Mouse (Mus musculus) ovary, postnatal 36 days (tissue): Measurements from ENCODE around the gene Acbd4.
A peak's percentile ranks its signal among the peaks of the same experiment; 100 is the strongest.

ENCODE experiments used
- DNase-seq: peaks from one replicate; pipeline ENCODE4 v3.0.0; 2022; ENCODE audit warnings: low spot score, mixed read lengths

Gene Acbd4

DNA sequence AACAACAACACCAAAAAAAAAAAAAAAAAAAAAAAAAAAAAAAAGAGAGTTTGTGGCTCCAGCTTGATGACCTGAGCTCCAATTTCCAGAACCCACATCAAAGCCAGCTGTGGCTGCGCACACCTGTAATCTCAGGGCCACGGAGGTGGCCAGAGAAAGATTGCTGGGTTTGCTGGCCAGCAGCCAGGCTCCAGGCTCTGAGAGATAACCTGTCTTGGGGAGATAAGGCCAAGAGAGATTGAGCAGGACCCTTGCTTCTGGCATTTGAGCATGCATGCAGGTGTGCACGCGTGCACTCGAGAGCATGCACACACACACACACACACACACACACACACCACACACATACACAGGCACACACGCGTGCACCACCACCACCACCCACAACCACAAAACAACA is 8.2 kb upstream of the Acbd4 start:
- no peak for DNase-seq

DNA sequence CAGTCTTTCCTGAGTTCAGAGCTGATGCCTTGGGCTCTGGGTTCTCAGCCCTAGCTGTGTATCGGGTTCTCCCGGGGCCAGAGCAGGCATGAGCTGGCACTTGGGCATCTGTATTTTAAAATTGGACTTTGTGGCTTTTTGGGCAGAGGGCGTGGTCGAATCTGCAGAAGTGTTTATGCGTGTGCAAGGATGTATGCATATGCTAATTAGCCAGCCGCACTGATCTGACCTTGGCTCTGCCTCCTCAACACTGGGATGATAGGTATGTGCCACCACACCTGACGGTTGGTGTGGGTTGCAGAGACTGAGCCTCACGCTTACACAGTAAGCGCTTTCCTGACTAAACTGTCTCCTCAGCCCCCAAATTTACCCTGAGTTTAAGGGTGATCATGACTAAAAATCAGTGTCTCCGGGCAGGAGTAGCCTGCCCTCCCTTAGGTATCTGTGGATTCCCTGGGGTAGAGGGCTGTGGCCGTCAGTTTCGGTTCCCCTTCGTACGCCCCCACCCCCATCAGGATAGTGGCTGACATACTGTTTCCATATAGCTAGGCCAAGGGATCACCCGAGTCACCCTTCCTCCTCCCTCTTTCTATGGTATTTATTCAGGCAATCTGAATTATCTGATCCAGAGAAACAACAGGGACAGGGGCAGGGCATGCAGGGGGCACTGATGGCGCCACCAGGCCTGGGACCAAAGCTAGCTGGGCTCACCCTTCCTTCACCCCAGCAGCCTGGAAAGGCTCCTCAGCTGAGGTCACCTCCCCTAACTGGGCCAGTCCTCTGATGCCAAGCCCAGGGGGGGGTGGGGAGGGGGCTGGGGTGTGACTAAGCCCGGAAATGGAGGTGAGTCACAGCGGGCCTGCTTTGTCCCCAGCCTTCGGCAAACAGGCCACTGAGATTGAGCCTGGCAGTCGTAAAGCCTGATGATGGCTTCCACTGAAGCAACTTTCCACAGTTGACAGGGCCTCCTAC is 7.3 kb upstream of the Acbd4 start:
- DNase-seq = no peak

DNA sequence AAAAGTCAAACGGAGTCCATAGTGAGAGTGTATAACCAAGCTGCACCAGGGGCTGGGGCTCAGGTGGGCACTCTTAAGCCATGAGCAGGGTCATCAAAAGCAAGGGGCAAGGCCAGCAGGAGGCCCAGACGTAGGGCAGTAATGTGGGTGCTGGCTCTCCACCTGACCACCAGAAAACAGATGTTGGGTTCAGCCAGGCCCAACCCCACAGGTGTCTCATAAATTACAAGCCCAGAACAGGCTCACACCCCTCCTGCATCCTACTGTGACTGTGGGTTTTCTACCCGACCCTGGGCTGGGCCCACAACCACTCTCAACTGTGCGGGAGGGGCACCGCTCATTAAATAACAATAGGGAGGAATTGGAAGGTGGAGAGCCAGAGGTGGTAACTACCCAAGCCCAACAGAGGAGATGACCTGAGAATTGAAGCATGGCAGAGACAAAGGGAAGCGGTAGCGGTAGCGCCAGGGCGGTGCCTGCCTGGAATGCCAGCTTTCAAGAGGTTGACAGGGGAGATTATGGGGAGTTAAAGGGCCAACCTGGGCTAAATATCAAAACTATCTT is 6.3 kb upstream of the Acbd4 start:
- no peak for DNase-seq

DNA sequence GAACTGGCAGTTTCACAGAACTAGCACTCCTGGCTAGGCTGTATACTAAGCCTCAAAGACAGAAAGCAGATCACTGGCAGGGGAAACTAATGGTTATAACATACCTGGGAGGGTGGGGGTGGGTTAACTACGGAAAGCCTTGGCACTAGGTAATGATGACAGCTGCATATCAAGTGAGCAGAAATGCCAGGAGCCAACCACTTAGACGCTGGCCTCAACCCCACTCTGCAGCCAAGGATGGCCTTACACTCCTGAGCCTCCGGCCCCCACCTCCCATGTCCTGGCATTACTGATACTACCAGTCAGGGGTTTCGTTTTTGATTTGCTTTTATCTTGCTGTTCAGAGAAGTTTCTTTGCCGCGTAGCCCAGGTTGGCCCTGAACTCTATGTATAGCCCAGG is 5.7 kb upstream of the Acbd4 start:
- no peak for DNase-seq

DNA sequence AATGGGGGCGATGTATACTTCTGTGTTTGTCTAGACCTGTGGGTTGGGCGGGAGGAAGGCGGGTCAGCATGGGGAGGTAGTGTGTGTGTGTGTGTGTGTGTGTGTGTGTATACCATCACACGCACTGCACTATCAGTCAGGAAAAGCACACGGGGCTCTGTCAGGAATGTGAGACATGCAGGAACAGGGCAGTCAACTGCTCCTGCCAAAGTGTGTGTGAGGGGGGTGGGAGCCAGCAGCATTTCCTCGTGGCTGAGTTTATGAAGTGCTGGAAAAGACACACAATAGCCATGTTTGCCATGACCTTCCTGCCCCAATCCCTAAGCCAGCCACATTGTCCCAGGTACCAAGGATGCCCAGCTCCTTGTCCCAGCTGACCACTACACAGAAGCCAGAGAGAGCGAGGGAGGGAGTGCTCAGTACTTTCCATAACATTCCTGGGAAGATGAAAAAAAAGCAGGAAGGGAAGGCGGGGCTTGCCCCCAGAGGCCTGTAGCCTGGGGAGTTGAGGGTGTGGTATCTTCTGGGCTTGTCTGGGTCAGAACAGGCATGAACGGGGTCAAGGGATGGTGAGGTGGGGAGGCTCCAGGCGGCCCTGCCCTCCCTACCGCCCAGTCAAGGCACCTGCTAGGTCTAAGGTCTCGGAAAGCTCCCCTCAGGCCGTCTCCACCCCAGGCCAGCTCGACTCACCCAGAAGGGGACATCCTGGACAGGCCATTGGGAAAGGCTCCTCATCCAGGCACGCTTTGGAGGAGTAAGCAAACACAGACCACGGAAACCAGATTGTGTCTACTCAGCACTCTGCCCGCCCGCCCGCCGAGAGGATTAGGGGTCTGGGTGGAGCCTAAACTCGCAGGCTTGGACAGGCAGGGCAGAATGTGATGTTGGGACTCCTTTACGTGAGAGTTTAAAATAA is 4.2 kb upstream of the Acbd4 start:
- DNase-seq = no peak

DNA sequence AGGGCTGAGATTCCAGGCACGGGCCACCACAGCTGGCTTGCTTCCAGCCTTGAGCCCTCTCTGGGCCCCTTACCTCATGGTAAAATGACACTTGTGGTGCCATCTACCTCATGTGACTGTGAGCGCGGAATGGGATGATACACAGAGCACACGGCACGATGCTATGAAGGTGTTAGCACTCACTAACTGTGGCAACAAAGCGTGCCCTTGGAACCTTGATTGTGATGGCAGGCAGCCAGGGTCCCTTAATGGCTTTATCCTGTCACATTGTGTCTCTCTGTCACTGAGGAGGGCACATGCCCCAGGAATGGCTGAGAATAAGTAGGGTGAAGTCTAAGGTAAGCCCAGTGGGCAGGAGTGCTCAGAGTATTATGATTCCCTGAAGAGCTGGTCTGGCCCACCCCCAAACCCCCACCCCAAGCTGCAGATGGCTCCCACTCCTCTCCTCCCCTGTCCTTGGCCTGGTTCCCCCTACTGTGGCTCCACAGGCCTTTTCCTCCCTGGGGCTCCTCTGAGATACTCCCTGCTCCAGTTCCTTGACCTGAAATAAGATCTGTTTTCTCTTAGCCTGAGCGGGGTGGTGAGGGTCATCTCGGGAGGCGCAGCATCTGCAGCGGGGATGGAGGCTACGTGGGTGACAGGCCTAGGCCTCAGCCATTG is 2.8 kb upstream of the Acbd4 start:
- DNase-seq = no peak

DNA sequence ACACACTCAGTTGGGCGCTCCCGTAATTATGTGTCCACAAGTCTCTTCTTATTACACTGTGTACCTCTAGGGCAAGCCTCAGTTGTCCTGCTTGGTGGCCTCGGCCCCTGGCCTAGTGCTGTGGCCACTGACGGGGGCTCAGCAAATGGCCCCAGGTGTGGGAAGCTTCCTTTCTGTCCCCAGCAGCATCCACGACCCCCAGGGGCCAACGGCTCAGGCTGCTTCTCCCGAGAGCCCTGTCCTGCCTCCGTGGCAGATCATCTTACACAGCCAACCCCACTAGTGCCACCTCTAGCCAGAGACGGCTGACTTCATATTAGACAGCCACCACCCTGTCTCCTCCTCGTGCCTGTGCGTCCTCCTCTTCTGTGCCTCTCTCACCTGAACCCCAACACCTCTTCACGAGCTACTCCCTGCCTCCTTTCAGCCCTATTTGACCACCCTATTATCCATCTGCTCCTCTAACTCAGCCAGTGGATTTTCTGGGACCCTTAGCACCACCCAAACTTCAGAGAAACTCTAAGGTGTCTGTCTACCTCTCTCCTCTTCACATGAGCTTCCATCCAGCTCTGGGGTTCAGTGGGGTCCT is 2.0 kb upstream of the Acbd4 start:
- DNase-seq = no peak

DNA sequence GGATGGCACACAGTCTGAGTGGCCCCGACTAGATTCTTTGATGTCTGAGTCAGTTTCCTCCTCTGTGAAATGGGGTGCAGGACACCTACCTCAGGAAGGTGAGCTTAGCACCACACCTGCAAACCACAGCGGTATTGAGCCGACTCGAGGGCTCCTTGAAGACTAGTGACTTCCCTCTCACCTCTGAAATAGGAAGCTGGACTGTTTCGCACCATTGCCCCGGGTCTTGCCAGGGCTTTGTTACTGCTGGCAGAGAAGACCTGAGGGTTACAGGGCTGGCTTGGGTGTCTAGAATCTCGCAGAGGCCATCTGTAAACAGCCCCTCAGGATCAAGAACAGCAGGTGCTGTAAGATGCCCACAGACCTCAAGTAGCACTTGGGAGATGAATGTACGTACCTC is 1.1 kb upstream of the Acbd4 start:
- DNase-seq = no peak

DNA sequence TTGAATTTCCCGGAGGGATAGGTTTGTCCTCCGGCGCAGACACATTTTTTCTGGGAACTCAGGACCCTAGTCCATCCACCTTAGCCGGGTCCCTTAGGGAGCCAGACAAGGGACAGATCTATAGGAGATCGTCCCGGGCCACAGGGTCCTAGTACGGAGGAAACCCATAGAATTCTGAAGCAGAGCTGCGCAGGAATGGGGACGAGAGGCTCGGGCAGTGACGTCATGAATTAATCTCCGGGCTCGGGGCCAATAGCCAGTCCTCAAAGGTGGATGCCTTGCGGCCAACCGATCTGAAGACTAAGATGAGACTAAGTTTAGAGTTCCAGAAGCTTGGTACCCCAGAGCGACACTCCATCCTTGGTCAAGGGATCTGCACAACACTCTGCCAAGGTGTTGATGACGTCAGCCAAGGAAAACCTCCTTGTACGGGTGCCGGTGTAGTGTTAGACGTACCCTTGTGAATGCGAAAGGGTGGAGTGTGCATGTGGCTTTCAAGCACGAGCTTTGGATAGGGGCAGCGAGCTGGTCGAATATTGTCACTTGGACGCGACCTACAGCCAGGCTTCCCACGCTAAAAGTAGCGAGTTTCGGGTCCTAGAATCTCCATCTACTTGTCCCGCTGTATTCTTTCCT is 502 bp downstream of the Acbd4 start:
- peak; percentile 61 for DNase-seq

DNA sequence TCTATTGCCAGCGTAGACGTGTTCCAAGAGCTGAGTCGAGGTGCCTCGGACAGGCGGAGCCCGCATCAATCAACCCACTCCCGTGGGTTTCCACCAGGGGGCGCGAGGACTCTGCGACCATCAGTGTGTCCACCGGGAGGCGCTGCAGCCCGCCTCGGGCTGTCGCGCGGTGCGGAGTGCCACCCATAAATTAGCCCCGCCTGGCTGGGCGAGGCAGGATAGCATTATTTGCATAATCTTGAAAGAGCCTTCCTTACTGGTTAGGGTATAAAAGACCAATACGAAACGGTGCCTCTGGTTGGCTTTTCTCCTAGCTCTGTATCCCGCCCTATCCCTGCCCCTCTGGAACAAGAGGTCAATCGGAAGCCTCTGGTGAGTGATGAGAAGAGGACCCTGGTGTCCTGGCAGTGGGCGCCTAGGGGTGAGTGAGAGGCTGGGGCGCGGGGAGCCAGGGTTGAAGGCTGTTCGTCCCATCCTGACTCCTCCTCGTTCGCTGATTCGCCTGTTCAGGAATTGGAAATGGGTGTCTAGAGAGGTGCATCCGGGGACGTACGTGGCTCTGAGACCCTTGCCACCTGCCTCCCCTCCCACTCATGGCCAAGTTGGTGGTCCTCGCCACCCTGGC is 1.4 kb downstream of the Acbd4 start:
- DNase-seq = peak; percentile 99

DNA sequence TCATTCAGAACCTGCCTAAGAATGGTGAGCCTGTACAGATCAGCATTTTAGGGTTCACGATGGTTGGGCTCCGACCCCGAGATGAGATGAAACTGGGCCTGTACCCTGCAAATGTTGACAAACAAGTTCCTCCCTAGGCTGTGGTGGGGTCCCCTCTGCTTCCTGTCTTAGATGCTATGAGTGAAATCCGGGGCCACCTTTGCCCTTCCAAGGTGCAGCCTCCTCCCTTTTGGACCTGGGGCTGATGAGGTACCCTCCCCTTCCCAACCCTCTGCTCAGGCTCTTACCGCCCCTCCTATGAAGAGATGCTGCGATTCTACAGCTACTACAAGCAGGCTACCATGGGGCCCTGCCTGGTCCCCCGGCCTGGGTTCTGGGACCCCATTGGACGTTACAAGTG is 2.1 kb downstream of the Acbd4 start:
- no peak for DNase-seq

DNA sequence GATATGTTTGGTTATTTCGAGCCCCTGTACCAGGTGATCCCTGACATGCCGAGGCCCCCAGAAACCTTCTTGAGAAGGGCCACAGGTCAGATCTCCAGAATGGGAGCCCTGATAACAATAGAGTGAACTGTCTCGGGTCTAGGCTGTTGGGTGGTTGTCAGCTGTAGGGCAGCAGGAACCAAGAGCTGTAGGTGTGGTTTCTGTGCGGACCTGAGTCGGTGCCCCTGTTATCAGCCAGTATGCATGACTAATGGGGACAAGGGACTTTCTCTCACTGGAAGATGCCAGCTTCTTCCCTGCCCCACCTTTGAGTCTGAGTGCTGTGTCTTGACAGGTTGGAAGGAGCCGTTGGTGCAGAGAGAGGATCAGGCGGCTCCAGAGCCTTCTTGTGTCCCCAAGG is 3.0 kb downstream of the Acbd4 start:
- no peak for DNase-seq

DNA sequence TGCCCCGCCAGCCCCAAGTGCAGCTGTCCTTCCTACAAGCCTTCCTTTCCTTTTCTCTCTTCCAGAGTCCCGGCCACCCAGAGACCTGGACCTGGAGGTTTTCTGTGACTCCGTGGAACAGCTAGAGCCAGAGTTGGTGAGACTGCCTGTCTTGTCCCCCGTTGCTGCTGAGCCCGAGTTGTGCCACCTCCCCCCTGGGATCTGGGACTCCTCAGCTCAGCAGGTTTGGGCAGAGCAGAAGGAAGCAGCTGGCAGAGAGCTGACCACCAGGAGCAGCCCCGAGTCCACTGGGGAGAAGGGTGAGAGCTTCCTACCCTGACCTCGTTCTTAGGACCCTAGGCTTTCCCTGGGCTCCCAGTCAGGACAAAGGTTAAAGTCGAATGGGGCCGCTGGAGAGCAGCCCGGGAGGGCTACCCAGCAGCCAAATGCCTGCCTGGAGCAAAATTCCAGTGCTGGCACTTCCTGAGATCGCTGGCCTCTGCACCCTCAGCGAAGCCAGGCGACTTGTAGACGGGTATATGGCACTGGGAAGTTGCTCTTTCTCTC is 3.8 kb downstream of the Acbd4 start:
- no peak for DNase-seq

DNA sequence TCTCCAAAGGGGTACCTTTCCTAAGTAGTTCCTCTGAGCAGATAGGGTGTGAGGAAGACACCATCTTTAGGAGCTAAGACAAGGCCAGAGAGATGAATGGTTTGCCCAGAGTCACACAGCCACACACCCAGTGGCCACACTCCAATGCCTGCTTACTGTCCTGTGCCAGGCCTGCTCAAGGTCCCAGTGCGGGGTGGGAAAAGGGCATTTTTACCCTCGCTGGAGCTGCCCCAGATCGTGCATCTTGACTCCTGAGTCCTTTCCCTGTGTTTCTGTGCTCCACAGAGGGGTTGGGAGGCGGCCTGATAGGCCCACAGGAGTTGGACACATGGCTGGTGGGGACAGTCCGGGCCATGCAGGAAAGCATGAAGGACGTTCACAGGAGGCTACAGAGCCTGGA is 4.3 kb downstream of the Acbd4 start:
- DNase-seq = no peak

DNA sequence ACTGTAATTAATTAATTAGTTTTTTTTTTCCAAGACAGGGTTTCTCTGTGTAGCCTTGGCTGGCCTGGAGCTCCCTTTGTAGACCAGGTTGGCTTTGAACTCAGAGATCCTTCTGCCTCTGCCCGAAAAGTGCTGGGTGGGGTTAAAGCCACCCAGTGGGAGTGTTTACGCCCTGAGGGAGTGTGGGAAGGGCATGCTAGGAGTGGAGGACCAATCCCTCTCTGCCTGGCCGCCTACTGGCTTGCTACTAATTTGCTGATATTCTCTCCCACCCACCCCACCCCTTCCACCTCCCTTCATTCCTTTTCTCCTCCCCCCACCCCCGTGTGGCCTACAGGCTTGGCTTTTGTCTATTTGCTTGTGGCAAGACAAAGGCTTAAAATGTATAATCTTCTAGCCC is 4.9 kb downstream of the Acbd4 start:
- DNase-seq = no peak

DNA sequence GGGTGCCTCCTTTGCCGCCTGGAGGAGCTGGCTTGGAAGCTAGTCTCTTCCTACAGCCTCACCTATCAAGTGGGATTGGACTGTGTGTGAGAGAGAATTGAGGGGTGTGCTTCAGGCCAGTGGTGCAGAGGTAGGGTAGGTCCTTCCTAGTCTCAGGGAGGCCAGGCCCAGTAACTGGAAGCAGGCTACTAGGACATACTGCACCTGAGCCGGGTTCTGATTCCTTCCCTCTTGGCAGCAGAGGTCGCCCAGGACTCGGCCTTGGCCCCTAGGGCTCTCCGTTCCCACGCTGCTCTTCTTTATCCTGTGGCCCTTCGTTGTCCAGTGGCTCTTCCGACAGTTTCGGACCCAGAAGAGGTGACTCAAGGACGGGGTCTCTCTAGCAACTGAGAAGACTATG is 9.8 kb downstream of the Acbd4 start:
- DNase-seq = peak; percentile 28

DNA sequence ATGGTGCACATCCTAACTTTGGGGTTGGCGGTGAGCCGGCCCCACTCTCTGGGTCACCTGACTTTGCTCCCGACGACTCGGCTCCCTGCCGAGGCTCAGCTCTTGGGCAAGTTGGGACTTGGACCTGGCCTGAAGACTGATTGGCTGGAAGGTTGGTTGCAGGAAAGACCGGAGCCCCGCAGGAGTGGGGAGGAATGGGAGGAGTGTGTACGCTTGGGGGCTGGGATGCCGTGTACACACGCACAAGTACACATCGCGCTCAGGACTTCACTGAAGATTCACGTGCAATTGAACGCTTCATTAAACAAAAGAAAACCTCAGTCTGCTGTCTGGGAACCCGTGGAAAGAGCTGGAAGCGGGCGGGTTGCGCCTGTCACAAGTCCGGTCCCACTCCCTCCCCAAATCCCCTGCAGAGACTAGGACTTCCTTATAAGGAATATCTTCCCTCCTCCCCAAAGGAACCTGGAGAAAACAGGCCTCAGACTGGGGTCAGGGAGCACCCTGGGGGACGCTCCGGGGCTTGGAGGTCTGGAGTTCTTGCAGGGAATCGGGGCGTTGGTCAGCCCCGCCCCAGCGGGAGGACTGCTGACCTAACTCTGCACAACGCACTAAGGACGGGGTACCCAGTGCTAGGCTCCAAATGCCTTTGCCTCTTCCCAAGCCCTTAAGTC is 10.5 kb downstream of the Acbd4 start:
- peak; percentile 81 for DNase-seq

DNA sequence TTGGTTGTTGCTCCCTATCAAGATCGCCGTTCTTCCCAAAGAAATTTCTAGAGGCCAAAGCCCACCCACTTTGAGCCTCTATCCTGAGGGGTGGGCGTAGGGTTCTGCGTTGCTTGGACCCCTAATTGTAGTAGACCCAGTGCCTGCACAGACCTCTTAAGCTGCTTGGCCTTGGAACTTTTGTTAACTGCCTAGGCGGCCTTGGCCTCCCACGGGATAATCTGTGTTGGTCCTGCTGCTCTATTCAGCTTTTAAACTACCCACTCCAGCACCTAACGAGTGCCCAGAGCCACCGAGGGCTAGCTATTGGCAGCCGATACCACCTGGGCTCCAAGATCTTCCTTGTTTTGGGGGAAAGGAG is 11.1 kb downstream of the Acbd4 start:
- DNase-seq = peak; percentile 55

DNA sequence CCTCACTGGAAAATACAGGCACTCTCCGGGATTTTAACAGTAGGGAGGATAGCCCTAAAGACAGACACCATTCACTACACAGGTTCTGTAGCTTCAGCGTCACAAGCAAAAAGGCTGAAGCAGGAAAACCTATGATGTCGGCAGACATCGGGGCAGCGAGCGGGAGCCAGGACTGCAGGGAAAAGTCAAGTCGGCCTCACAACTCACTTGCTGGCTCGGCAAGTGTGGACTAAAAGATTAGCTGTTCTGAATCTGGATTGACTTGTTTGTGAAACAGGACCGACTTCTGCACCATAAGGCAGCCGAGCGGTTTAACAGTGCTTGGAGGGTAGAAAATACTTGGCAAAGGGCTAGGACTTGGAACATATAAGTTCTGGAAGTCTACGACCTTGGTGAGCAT is 11.5 kb downstream of the Acbd4 start:
- DNase-seq = peak; percentile 23

DNA sequence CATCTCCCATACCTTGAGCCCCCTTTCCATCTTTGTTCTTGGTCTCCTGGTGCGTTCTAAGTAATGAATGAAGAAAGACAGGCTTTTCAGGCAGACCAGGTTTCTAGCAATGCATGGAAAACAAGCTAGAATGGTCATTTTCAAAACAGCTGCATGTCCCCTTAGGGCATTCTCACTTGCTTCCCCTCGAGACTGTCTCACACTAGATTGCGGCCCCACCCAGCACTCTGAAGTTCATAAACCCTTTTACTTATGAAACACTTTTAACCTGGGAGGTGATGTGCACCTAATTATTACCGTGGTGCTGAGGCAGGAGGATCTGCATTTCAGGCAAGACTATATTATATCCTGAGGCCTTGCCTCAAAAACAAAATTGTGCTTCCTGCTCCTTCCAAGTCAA is 12.3 kb downstream of the Acbd4 start:
- DNase-seq = no peak
